Mouse (Mus musculus) MEL (cell line): ENCODE data around the gene Gusb.

ENCODE experiments used
- CTCF ChIP-seq, 3 experiments: IDR thresholded peaks in 2 of 3; conservative IDR thresholded peaks in 1 of 3; 2 replicates each; pipeline ENCODE4 v1.5.1; 2011 to 2012; ENCODE audit warnings: low read length in 3 of 3, low read depth in 2 of 3, mild to moderate bottlenecking in 2 of 3, improper control_type of control experiment in 1 of 3, inconsistent platforms in 1 of 3, mixed read lengths in 1 of 3, moderate library complexity in 1 of 3; ENCODE audit not compliant: control insufficient read depth in 1 of 3, insufficient read depth in 1 of 3, poor library complexity in 1 of 3, severe bottlenecking in 1 of 3
- POLR2A ChIP-seq, 2 experiments: IDR thresholded peaks; 2 replicates each; pipeline ENCODE4 v1.6.1; 2011 to 2012; ENCODE audit warnings: low read length in 2 of 2, mild to moderate bottlenecking in 2 of 2, control low read depth in 1 of 2, improper control_type of control experiment in 1 of 2, low read depth in 1 of 2, moderate library complexity in 1 of 2; ENCODE audit not compliant: control insufficient read depth in 1 of 2, insufficient read depth in 1 of 2, poor library complexity in 1 of 2

- no peak for TF ChIP-seq POLR2A (IDR thresholded peaks at IDR 0.05; ENCODE audit: control insufficient read depth in 1 of 2, insufficient read depth in 1 of 2, low read depth in 1 of 2, low read length in 2 of 2, poor library complexity in 1 of 2)
- TF ChIP-seq CTCF (IDR thresholded peaks at IDR 0.05 in 2 of 3, conservative IDR thresholded peaks at IDR 0.05 in 1 of 3; ENCODE audit: control insufficient read depth in 1 of 3, insufficient read depth in 1 of 3, low read depth in 2 of 3, low read length in 3 of 3, poor library complexity in 1 of 3, severe bottlenecking in 1 of 3), result peak; percentile 40 to 65 (median 62)
Observed at GRCm38 (mm10) chr5:130007344-130007743, 4.5 kb upstream of the Gusb start.
